Mouse (Mus musculus): Measurements from ENCODE around the gene Orm3. TPM values are rescaled to one million over a fixed set of nuclear protein-coding genes. Genes with fewer than 3 reads are reported as not detected.

Orm3 gene
- total and polyA plus RNA-seq, 3 experiments = 2.7 to 3.6 TPM; not detected in 1

DNA sequence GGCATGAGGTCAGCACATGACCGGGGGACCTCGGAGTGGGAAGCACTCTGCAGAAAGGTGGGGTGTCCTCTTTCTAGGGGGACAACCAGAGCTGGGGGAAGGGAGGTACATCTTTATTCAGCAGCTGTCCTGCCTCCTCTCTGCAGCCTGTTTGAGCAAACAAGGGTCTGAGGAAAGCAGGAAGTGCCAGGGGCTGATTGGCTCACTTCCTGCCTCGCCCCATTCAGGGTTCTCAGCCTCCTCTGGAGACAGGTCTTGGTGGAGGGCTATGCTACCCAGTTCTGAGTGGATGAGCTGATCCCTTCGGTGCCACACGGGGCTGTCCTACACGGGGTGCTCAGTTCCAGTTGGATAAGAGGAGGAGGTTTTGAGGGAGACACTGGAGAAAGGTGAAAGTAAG is 35.4 kb downstream of the Orm3 start:
- WGBS = 66% methylated on average over 6 of the region's 6 CpGs
- no peak overlapping the region for H3K9ac ChIP-seq (ENCODE audit: low read depth, low read length)

DNA sequence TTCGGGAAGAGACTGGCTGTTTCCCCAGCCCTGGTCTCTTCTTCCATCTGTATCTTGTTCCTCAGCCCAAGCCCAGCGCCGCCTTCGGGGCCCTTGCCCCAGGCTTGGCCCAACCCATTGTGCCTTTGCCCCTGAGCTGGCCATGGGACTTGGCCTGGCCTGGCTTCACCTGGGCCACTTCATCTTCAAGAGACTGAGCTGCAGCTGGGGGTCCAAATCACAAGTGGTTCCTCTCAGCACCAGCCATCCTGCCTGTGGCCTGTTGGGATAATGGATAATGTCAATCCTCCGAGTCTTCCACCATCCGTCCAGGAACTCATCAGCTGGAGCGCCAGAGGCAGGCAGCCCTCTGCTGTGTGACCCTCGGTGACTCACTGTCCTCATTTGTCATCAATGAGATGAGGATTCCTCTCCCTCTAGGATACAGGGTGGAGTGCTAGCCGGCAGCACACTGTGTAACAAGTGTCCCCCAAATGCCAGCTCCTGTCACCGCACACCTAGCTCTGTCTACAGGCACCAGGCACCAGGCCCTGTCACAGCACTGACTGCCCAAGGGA is 42.1 kb downstream of the Orm3 start:
- WGBS = 86% methylated on average over 10 of the region's 10 CpGs
- Histone ChIP-seq H3K4me3 (no peak overlapping the region), H3K4me1 (ENCODE audit: control insufficient read depth, insufficient read depth, low read length) (peaks cover 17% of the 10 kb centered on the region), H3K27ac (no peak overlapping the region; the same call in 1 of the 2 replicates), H3K27me3 (ENCODE audit: control insufficient read depth, insufficient read depth, low read length) (no peaks in the 10 kb centered on the region), H3K36me3 (ENCODE audit: control insufficient read depth, insufficient read depth, low read length) (no peaks in the 10 kb centered on the region), H3K79me2 (replicated peaks; ENCODE audit: control insufficient read depth, insufficient read depth, low read length) (no peaks in the 10 kb centered on the region), H3K9ac (ENCODE audit: low read depth, low read length) (no peak overlapping the region)
- DNase-seq = no peak
- TF ChIP-seq CTCF (IDR thresholded peaks at IDR 0.05) (no peak), EP300 (IDR thresholded peaks at IDR 0.05; ENCODE audit: insufficient read depth, low read depth, low read length) (no peak), POLR2A (IDR thresholded peaks at IDR 0.05; ENCODE audit: insufficient read depth, low read depth, low read length) (no peak)
- intact Hi-C loops (cut with DNase I) = no loop called here

More for the DNA sequence above, 35.4 kb downstream of the Orm3 start:
- Histone ChIP-seq H3K27ac (no peak overlapping the region), H3K36me3 (ENCODE audit: control insufficient read depth, insufficient read depth, low read length) (no peaks in the 10 kb centered on the region), H3K4me1 (ENCODE audit: control insufficient read depth, insufficient read depth, low read length) (peaks cover 3% of the 10 kb centered on the region; the same call in 1 of the 2 replicates), H3K79me2 (replicated peaks; ENCODE audit: control insufficient read depth, insufficient read depth, low read length) (no peaks in the 10 kb centered on the region), H3K27me3 (ENCODE audit: control insufficient read depth, insufficient read depth, low read length) (no peaks in the 10 kb centered on the region), H3K4me3 (no peak overlapping the region)
- intact Hi-C loops (cut with DNase I) = no loop called here
- DNase-seq = peak in 1 of 2 experiments; percentile 31
- no peak for TF ChIP-seq CTCF (IDR thresholded peaks at IDR 0.05)
- TF ChIP-seq EP300 (IDR thresholded peaks at IDR 0.05; ENCODE audit: insufficient read depth, low read depth, low read length) = no peak
- no peak for TF ChIP-seq POLR2A (IDR thresholded peaks at IDR 0.05; ENCODE audit: insufficient read depth, low read depth, low read length)

DNA sequence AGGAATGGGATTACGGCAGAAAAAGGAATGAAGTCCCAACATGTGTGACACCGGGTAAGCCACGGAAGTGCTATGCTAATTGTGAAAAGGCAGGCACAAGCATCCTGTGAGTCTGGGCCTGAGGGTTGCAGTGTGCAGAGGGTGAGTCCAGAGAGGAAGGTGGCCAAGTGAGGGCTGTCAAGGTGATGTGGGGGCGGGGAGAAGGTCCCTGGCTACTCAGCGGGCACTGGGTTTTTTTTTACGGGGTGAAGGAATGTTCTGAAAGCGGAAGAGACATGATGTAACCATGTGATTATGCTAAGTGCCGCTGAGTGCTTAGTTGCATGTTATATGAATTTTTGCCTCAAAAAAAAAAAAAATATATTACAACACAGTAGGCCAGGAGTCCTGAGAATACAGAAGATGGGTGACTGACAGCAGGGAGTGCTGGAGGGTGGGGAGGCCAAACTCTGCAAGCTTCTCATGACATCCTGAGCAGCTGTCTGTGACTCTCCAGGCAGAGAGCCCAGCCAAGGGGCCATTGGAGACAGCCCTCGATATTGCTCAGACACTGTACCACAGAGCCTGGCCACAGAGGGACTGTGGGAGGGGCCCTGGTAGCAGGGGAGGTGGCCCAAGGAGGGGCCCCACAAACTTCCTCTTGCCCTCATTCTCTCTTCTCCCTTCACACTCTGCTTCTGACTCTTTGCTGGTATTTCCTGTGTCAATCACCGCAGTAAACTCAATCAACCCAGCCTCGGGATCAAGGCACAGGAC is 43.1 kb downstream of the Orm3 start:
- peak; percentile 61 to 79 for DNase-seq
- WGBS = 32% methylated on average over 11 of the region's 11 CpGs
- no peaks in the 10 kb centered on the region for H3K27me3 ChIP-seq (ENCODE audit: control insufficient read depth, insufficient read depth, low read length)
- H3K9ac ChIP-seq (ENCODE audit: low read depth, low read length) = peak overlapping the region; percentile 4; the same call in 1 of the 2 replicates
- intact Hi-C loops (cut with DNase I) = no loop called here
- H3K36me3 ChIP-seq (ENCODE audit: control insufficient read depth, insufficient read depth, low read length) = no peaks in the 10 kb centered on the region
- no peaks in the 10 kb centered on the region for H3K79me2 ChIP-seq (replicated peaks; ENCODE audit: control insufficient read depth, insufficient read depth, low read length)
- H3K4me3 ChIP-seq = peak overlapping the region; percentile 20; the same call in 1 of the 2 replicates
- no peak for TF ChIP-seq POLR2A (IDR thresholded peaks at IDR 0.05; ENCODE audit: insufficient read depth, low read depth, low read length)
- TF ChIP-seq CTCF (IDR thresholded peaks at IDR 0.05) = no peak
- no peak for TF ChIP-seq EP300 (IDR thresholded peaks at IDR 0.05; ENCODE audit: insufficient read depth, low read depth, low read length)
- peaks cover 19% of the 10 kb centered on the region for H3K4me1 ChIP-seq (ENCODE audit: control insufficient read depth, insufficient read depth, low read length)
- peak overlapping the region; percentile 80 for H3K27ac ChIP-seq

DNA sequence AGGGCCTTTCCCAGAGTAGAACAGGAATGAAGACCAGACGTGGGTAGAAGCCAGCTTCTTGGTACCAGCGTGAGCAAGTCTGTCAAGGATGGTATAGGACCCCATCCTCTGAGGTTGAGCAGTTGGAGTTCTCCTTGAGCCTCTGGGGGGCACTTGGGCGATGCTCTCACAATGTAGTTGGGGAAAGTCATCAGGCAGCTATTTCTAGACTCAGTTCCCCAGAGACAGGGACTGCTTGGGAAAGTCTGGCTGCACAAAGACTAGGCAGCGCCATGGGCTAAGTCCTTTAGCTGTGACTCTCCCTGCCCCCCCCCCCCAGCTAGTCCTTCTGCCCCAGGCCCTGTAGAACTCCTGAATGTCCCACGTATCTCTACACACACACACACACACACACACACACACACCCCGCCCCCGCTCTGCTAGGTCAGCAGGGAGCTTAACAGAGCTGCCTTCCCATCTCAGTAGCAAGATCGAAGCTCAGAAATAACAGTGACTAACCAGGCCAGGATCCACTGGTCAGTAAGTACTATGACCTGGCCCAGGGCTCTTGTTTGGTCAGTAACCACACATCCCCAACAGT is 43.8 kb downstream of the Orm3 start:
- intact Hi-C loops (cut with DNase I) = loop anchor here (10.0 kb wide), 1 partner anchor 885 kb away; the partner anchor contains the start of gene Alad
- 0 out of 2 replicates have a peak, but pooled peaks have one; percentile 4 for TF ChIP-seq EP300 (IDR thresholded peaks at IDR 0.05; ENCODE audit: insufficient read depth, low read depth, low read length)
- TF ChIP-seq POLR2A (IDR thresholded peaks at IDR 0.05; ENCODE audit: insufficient read depth, low read depth, low read length) = no peak
- peak; percentile 39 for TF ChIP-seq CTCF (IDR thresholded peaks at IDR 0.05)
- peak in 1 of 2 experiments; percentile 61 for DNase-seq
- H3K9ac ChIP-seq (ENCODE audit: low read depth, low read length) = peak overlapping the region; percentile 24; the same call in 1 of the 2 replicates
- H3K4me3 ChIP-seq = peak overlapping the region; percentile 20; the same call in 1 of the 2 replicates
- 53% methylated on average over 8 of the region's 8 CpGs for WGBS
- no peaks in the 10 kb centered on the region for H3K27me3 ChIP-seq (ENCODE audit: control insufficient read depth, insufficient read depth, low read length)
- no peaks in the 10 kb centered on the region for H3K79me2 ChIP-seq (replicated peaks; ENCODE audit: control insufficient read depth, insufficient read depth, low read length)
- peaks cover 22% of the 10 kb centered on the region for H3K4me1 ChIP-seq (ENCODE audit: control insufficient read depth, insufficient read depth, low read length)
- peak overlapping the region; percentile 80 for H3K27ac ChIP-seq
- H3K36me3 ChIP-seq (ENCODE audit: control insufficient read depth, insufficient read depth, low read length) = no peaks in the 10 kb centered on the region

DNA sequence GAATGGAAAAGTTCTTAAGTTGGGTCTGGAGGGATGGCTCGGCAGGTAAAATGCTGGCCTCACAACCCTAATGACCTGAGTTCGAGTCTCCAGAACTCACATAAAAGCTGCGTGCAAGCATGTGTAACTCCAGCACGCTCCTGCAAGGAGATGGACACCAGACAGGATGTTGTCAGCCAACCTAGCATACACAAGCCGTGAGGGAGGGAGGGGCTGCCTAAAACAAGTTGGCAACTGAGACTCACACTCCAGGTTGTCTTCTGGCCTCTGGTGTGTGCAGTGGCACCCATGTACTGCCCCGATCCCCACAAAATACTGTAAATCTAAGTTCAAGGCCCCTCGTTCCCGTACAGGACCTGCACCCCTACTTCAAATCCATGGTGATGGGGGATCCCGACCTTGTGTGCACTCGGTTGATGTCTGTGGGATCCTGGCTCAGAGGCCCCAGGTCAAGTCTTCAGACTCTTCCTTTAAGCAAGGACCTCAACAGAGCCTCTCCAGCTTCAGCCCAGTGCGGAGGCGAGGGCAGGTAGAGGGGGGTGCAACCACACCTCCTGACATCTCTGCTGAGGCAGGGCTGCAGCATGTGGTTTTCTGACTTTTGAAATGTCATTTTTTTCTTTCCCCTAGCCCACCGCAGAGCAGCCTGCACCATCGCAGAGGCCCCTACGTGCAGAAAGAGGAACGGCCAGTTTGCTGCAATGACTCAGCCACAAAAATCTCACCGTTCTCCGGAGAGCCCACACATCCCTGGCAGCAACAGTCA is 44.8 kb downstream of the Orm3 start:
- Histone ChIP-seq H3K36me3 (ENCODE audit: control insufficient read depth, insufficient read depth, low read length) (no peaks in the 10 kb centered on the region), H3K27ac (peak overlapping the region; percentile 61), H3K4me1 (ENCODE audit: control insufficient read depth, insufficient read depth, low read length) (peaks cover 23% of the 10 kb centered on the region), H3K79me2 (replicated peaks; ENCODE audit: control insufficient read depth, insufficient read depth, low read length) (no peaks in the 10 kb centered on the region), H3K4me3 (no peak overlapping the region), H3K27me3 (ENCODE audit: control insufficient read depth, insufficient read depth, low read length) (no peaks in the 10 kb centered on the region), H3K9ac (ENCODE audit: low read depth, low read length) (no peak overlapping the region)
- intact Hi-C loops (cut with DNase I) = loop anchor here (10.0 kb wide), 1 partner anchor 886 kb away; the partner anchor contains the start of gene Alad
- DNase-seq = peak in 1 of 2 experiments; percentile 41
- no peak for TF ChIP-seq EP300 (IDR thresholded peaks at IDR 0.05; ENCODE audit: insufficient read depth, low read depth, low read length)
- no peak for TF ChIP-seq CTCF (IDR thresholded peaks at IDR 0.05)
- 80% methylated on average over 18 of the region's 18 CpGs for WGBS
